Mouse (Mus musculus) adrenal gland (tissue): Measurements from ENCODE around the gene Clpb.

Experiments
- intact Hi-C: fragments of 180-260 bp; cut with DNase I; formaldehyde crosslinking; loops from one replicate; pipeline ENCODE4 v1.15.1; 2025

The Clpb gene

DNA sequence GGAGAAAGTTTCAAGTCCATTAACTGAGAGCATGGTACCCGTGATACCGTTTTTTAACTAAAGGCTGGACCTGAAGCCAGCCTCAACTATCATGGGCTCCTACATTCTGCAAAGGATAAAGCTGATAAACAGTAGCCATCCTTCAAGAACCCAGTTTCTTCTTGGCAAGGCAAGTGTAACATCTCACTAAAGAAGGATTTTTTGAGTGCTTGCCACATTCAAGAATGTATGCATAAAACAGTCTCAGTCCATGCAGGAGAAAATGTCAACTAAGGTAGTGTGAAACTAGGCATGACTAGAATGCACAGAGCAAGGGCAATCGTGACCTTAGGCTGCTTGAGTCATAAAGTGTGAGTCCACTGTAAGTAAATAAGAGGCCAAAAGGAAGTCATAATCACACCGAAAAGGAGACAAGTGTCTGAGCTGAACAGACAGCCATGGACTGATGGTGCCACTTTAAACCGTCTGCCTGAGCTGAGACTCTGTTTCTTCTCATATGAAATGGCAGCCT is 51.7 kb downstream of the Clpb start:
- intact Hi-C loops, result no loop called here

DNA sequence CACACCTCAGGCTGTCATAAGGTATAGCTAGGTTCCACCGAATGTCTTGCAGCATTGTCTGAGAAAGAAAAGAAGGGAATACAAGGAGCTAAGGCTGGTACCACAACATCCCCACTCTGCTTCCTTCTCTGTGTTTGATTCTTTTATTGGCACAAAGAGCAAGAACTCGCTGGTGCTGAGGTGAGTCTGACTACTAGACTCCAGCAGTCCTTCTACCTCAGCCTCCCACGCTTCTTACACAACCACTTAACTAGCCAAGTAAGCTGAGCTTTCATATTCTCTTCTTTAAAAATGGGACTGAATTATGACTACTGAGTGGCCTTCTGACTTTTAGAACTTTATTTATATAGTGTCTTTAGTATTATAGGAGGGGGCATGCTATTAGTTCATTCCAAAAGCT is 56.9 kb downstream of the Clpb start:
- intact Hi-C loops, result no loop called here

DNA sequence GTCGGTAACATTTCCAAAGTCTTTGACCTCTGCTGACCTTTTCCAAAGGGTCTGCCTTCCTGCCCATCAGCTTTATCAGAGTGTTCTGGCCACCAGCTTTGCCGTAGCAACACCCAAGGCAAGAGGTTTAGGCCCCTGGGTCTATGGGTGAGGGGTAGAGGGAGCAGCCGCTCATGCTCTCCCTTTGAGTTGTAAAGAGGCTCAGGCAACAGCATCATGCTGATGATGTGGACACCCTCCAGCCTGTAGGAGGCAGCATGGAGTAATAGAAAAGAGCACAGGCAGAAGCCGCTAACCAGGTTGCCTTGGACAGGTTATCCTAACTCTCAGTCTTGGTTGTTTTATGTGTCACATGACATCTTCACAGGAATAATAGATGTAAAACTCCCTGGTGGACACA is 61.6 kb downstream of the Clpb start:
- intact Hi-C loops, result no loop called here

DNA sequence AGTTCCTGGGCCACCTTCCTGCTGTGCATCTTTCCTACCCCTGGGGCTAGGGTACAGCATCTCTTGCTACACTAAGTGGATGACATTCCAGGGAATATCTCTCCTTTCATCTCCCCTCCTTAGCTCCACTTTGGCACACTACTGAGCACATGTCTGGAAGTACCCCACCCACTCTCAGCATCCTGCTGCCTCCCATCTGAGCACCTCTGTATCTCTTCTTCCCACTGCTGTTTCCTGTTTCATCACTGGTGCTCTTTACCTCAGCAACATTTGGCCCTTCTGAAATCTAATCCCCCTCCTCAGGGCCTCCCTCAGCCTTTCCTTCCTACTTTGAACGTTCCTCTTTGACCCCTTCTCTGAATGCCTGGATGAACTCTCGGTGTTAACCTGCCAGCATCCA is 63.5 kb downstream of the Clpb start:
- intact Hi-C loops, result no loop called here

DNA sequence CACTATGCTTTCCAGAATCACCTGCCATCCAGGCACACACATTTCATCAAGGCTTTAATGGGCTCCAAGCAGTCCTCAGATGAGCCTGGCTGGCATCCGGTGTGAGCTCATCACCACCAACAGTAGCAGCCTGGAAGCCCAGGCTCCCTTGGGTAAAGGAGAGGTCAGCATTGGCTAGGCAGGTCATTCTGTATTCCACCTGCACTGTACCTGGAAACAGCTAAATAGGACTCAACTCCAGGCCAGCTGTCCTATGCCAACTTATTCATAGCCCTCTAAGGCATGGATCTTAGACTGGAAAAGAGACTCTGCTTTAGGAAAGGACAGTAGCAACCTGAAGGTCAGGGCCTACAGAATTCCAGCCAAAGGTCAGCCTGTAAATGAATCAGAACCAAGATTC is 68.7 kb downstream of the Clpb start:
- intact Hi-C loops, result no loop called here

DNA sequence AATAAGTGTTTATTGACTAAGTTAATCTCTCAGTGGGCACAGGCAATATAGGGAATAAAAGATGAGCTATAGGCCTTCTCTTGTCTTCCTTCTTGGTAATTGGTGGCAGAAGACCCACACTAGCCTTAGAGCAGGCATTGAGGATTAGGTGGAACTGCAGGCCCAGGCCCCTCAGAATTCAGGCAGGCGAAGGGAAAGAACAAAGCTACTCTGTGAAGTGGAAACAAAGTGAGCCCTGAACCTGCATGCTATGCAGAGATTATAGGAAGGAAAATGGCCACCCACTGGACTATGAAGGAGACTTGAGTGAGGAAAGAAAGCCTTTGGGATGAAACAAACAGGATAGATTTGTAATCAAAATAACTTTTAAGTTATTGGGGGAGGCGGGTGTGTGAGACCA is 69.6 kb downstream of the Clpb start:
- intact Hi-C loops, result no loop called here

DNA sequence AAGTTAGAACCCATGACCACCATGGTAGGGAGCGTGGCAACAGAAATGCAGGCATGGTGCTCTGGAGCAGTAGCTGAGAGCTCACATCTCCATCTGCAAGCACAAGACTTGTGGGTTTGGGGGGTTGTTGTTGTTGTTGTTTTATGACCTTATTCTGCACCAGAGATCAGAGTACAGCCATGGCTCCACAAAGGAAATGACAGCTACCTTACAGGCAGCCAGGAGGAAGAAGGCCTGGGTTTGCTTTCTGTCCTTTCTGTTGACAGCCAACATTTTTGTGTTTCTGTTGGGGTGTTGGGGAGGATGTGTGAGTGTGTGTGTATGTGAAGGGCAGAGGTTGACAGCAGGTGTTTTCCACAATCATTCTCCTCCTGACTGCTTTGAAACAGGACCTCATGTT is 71.9 kb downstream of the Clpb start:
- intact Hi-C loops, result no loop called here

DNA sequence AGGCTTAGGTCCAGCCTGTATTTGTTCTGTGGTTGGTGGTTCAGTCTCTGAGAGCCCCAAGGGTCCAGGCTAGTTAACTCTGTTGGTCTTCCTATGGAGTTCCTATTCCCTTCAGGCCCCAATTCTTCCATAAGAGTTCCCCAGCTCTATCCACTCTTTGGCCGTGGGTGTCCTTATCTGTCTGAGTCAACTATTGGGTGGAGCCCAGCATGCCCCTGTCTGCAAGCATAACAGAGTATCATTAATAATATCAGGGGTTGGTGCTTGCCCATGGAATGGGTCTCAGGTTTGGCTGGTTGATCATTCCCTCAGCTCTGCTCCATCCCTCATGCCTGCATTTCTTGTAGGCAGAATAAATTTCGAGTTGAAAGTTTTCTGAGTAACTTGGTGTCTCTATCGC is 74.3 kb downstream of the Clpb start:
- intact Hi-C loops, result no loop called here

DNA sequence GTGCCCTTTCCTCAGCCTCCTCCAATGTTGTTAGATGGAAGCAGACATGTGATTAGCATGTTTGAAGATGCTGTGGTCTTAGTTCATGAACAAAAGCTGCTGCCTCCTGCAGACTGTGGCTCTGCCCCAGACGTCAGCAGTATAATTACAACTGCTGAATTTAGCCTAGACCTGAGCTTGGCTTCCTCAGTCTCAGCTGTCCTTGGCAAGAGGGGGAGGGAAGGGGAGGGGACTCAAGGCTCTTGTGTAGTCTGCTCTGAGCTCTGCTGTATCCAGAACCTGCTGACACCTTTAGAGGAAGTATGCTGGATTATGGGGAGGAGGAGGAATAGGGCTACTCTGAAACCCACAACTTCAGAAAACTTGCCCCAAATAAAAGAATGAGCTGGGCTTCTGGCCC is 76.2 kb downstream of the Clpb start:
- intact Hi-C loops, result no loop called here

DNA sequence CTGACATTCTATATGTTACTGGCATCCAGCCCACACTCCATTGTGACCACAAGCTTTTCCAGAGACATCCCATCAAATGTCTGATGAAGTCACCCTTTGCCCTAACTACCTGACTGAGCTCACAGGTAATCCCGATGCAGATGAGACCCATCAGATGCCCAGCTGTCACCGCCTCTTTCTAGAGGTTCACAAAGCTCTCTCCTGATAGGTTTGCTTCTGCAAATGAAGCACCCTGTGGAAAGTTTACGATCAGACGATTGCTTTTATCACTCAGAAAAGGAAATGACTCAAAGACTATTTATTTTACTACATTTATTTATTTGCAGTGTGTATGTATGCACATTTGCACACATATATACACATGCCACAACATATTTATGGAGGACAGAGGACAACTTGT is 80.1 kb downstream of the Clpb start:
- intact Hi-C loops, result no loop called here

DNA sequence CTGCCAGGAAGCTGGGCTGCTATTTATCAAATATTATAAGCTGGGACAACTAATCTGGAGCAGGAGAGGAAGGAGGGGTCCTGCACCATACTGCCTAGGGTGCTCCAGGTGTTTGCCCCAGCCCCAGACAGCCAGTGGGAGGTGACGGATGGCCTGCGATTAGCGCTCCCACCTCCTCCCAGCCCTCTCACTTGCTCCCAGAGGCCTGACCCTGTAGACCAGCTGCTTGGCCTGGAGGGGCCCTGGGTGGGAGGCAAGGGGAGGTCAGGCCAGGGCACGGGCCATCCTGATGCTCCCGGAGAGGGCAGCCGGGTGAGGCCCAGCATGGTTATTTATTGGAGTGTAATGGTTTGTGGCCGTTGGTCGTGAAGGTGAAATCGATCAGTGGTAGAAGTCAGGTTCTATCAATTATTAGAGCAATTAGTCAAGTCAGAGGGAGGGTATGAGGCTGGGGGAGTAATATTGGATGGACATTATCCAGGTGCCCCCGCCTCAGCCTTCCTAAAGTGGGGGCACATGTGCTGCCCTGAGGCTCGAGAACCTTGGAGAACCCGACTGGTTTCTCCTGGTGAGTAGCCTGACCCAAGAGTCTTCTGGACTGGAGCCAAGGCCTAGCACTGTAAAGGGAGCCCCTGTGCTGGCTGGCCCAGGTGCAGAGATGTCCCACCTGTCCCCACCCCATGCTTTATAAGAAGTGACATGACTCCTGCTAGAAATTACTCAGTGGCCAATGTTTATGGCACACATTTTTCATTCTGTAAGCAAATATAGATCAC is 83.3 kb downstream of the Clpb start:
- intact Hi-C loops, result no loop called here

DNA sequence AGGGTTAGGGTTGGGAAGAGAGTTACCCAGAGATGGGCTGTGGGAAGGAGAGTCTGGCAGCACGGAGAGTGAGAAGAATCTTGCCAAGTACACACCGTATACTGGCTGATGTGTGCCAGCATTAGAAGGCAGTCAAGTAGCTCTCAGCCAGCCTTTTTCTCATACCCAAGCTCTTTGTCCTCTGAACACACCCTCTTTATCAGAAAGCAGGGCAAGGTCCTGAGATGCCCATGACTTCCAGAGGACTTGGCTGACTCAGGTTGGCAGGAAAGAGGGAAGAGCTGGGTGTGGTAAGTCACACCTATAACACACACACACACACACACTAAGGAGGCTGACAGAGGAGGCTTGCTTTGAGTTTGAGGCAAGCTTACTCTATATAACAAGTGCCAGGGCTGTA is 86.8 kb downstream of the Clpb start:
- intact Hi-C loops, result no loop called here

DNA sequence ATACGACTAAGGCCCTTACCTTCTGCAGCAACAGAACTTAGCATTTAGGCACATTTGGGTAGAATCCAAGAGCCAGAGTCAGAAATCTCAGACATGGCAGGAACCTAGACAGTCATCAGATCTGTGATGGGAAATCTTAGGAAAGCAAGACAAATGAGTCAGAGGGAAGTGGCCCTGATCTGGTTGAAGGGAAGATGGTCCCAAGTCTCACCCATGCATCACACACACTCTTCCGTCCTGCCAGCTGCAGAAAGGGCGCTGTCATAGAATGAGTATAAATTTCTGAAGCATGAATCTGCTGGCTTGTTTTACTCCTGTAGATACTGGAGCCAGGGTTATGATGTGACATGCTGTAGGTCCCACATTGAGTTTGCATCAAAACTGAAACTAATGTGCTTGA is 88.9 kb downstream of the Clpb start:
- intact Hi-C loops, result no loop called here

DNA sequence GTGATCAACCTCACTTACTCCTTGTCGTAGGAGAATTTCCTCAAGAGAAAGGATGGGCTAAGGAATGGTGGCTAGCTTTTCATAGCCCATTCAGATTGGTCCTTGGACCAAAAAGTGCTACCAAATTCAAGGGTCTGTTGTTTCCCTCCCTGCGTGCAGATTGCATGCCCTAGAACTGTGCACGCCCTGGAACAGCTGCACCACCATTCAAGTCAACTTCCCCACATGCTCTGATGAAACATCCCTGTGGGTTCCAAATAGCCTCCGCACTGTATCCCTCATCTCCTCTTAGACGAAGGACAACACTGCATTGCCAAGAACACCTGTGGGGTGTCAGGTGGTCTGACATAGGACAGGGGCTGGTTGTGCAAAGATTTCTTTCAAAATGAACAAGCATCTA is 90.1 kb downstream of the Clpb start:
- intact Hi-C loops, result no loop called here

DNA sequence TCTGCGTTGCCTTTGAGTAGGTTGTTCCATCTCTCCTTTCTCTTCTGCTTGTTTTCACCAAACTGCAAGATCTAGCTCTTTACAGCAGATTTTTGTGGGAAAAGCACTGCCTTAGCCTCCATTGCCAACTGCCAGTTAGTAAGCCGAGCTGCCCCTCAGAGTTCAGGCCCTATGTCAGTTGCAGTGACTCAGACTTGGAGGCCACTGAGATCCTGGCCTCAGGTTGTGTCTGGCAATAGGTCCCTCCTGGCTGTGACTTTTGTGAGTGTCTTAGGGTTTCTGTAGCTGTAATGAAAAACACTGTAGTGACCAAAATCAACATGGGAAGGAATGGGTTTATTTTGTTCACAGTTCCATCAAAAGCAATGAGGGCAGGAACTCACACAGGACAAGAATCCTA is 91.0 kb downstream of the Clpb start:
- intact Hi-C loops, result no loop called here

DNA sequence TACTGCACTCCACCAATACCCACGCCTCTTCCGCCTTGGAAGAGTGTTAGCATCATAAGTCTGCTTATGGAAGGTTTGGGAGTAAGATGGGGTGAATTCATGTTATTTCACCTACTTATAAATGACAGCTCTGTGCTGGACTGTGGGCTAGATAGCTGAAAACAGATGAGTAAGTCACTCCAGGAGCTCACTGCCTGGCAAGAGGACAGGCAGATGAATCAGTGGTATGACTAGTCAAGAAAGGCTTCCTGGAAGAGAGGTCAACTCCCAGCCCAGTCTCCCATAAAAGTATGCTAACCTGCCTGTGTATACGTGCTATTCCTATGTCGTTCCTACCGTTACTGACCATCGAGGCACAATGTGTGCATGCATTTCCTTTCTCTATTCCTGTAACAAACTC is 91.9 kb downstream of the Clpb start:
- intact Hi-C loops, result no loop called here

DNA sequence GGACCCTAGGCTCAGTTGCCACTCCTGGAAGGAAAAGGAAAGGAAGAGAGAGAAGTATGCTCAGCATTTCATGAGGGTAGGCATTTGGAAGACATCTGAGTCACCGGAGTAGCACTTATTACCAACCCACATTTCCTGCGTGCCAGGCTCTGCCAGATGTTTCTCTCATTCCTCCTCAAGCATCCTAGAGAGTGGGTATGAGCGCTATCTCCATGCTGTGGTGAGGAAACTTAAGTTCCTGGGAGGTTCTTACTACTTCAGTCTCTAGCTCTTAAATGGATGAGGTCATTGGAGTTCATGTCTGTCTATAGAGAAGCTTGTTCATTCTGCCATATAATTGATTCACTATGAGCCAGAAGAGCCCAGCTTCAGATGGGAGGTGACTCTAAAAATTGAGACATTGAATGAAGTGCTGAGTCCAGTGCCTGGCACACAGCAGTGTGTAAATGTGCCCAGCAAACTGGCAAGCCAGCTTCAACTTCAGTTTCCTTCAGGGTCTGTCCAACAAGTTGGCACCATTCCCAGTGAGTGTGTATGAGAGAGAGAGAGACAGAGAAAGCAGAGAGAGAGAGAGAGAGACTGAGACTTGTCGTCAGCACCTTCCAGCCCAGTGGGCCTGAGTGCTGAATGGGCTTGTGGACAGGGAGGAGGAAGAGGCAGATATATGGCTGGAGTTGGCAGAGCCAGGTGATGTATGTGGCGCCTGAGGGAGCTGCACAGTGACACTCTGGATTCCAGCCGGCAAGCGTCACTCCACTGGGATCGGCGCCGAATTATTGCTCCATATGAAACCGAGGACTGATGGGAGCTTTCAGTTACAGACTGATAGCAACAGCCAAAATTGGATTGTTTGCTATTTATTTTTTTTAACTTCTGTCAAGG is 98.7 kb downstream of the Clpb start:
- intact Hi-C loops, result no loop called here

DNA sequence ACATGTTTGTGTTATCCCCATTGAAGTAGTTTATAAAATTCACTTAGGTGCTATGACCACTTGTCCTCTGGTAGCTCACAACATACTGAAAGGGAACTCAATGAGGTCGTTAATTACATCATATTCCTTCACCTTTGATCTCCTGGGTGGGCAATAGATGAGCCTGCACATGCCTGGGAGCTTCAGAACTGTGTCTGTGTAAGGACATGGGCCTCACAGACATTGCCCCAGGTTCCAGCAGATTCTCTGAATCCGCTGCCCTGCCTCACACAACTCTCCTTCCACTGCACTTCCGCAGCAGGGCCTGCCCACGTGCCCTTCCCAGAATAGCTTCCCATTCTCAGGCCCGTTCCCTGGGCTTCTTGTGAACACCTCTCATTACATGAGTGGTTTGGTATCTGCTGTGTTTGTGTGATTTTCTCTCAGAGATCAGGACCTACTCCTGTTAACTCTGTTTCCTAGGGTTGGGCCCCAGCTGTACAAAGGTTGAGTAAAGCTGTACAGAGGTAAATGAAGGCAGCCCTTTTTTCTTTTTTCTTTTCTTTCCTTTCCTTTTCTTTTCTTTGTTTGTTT is 104.0 kb downstream of the Clpb start:
- intact Hi-C loops, result no loop called here

DNA sequence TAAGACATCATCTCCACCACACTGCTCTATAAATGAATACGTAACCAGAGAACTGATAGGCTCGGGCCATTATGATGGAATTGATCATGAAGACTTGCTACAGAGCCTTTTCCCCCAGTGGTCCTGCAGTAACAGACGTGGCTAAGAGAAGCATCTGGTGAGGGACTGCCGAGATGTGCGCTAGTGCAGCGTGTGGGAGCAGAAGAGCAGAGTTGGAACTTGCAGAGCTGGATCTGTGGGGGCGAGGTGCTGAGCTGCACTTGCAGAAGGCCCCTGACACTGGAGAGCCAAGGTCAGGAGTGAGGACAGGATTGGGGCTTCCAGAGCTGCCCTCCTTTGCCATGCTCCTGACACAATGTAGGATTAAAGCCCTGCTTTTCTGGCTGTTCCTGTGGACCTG is 106.6 kb downstream of the Clpb start:
- intact Hi-C loops, result no loop called here

DNA sequence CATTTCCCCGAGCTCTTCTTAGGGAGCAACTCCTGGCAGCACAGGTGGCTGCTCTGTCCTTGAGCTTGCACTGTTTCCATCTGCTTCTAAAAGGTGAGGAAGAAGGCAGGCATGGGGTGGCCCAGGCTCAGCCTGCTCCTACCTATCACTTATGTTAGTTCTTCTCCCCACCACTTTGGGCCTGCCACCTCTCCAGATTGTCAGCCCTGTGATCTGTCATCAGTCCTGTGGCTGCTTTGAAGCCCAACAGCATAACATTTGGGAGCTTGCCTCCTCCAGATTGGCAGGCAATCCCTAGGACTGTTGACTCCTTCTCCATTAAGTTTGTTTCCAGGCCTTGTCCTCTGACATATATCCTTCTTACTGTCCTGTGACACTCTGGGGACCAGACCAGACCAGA is 108.2 kb downstream of the Clpb start:
- intact Hi-C loops, result no loop called here

DNA sequence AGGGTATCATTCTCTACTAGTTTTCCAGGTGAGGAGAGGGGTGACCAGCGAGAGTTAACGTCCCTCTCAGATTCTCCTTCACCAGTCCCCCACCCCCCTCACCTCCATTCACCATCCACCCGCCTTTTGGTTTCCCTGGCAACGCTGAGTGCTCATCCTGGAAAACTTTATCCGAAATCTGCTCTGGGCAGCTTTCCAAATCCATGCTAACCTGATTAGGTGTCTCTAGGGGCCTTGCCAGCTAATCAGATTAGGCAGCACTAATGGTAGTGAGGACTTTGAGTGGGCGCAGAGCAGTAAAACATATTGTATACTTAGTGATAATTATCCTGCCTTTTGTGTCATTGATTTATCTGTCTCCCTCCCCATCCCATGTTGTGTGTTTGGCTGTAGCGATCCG is 109.3 kb downstream of the Clpb start:
- intact Hi-C loops, result no loop called here

DNA sequence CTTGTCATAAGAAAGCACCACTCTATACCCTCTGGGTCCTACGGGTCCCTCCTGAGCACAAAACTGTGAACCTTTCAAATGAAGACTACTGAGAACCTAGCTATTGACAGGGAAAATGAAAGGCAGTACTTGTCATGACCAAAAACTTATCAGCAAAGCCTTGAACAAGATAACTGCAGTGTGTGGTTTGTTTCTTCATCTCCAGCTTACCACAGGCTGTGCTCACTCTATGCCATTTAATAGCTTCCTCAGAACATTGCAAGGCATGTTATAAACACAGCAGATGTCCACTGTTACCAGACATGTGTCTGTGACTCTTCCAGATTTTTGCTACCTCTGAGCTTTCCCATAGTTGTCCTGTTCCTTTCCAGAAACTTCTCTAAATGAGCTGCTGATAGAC is 113.6 kb downstream of the Clpb start:
- intact Hi-C loops, result no loop called here
